Mouse (Mus musculus) cerebellum, adult 11-12 months (tissue): ENCODE data around the gene Cdc42bpa.

Experiments
- DNase-seq: peaks from one replicate; pipeline ENCODE4 v3.0.0; 2022

The Cdc42bpa gene

DNA sequence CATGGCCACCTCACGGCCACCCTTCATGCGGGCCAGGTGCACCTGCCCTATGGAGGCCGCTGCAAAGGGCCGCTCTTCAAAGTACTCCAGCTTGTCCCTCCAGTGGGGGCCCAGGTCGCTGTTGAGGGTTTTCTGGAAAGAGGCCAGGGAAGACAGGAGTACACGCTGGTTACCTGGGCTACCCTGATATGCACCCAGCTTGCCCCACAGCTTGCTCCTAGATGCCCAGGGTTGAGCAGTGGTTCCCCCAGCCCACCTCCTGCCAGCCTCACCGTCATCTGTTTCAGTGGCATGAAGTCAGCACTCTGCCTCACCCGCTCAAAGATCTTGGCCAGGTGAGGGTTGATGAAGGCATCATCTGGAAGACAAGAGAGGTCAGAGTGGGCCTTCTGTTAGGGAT, 209.8 kb downstream of the Cdc42bpa start:
- DNase-seq, result no peak

GRCm38 (mm10) chr1:180171883-180172282, 211.6 kb downstream of the Cdc42bpa start:
- DNase-seq, result no peak

- DNase-seq, result no peak
Measured at GRCm38 (mm10) chr1:180172600-180172999, 212.3 kb downstream of the Cdc42bpa start.

DNA sequence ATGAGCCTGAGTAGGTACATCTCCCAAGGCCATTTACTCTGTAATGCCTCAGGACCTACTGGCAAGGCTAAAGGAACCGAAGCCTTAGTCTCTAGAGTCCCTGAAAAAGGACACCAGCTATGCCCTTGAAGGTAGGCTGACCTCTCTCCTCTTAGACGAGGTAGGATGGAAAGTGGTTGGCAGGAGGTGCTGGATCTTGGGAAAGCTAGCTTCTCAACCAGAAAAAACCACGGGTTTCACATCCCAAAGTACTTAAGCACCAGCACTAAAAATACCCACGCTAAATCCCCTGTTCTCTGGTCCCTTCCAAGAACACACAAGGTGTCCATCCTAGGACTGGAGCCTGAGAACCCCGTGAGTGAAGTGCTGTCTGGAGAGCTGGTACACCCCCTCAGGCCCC, 212.7 kb downstream of the Cdc42bpa start:
- DNase-seq, result no peak

GRCm38 (mm10) chr1:180174718-180175117, 214.4 kb downstream of the Cdc42bpa start:
- DNase-seq, result no peak

GRCm38 (mm10) chr1:180175167-180175566, 214.9 kb downstream of the Cdc42bpa start:
- no peak for DNase-seq

- no peak for DNase-seq
Measured at GRCm38 (mm10) chr1:180175635-180176034, 215.4 kb downstream of the Cdc42bpa start.

- DNase-seq, result no peak
Measured at GRCm38 (mm10) chr1:180176784-180177183, 216.5 kb downstream of the Cdc42bpa start.

- DNase-seq, result no peak
Measured at GRCm38 (mm10) chr1:180178340-180178739, 218.1 kb downstream of the Cdc42bpa start.

DNA sequence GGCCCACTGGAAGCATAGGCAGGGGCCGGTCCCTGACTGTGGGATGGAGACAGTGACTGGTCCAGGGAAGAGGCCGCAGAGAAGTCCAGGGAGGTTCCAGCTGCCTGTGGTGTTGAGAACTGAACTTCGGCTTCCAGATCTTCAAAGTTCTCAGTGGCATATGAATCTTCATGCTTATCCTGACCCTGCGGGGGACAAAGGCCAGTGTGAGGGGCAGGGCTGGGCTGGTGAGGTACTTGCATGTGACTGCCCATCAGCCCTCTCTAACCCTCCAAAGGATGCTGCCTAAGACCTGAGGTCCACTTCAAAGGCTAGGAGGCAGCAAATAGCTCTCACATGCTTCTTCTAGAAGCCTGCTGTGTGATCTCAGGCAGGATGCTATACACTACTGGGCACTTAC, 218.8 kb downstream of the Cdc42bpa start:
- DNase-seq, result no peak

GRCm38 (mm10) chr1:180179840-180180239, 219.6 kb downstream of the Cdc42bpa start:
- DNase-seq, result no peak

DNA sequence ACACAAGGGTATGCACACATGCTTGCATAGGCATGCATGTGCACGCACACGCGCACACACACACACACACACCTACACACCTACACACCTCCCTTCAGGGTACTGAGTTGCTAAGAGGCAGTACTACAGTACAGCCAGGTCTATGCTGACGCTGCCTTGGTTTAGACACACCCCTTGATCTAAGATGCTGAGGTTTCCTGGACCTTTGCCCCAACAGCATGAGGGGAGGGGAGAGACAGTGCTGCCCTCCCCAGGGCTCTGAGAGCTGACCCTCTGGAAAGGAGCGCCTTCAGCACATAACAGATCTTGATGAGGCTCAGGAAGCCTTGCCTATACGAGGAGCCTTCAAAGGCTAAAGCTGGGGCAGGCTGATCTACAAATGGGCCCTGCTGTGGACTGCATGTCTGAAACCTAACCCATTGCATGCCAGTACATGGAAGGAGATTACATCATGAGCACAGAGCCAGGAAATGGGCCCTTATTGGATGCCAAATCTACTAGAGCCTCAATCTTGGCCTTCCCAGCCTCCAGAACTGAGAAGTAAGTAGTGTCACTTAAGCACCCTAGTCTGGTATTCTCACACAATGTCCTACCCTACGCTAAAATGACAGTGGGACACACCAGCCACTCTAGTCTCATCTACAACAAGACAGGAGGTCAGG, 221.2 kb downstream of the Cdc42bpa start:
- no peak for DNase-seq

DNA sequence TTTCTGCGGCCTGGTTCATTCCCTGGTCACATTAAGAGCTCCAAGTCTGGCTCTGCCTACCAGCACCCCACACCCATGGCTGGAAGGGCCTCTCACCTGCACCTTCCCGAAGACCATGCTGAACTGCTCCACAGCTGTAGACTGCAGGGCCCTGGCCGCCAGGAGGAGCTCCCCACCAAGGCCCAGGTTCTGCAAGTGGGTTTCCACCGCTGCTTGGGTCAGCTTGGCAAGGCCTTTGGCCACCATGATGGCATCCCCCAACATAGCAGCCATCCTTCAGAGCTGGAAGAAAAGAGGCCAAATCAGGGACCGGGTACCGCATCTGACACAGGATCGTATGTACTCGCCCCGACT, 221.7 kb downstream of the Cdc42bpa start:
- DNase-seq, result no peak

GRCm38 (mm10) chr1:180182731-180183130, 222.5 kb downstream of the Cdc42bpa start:
- DNase-seq, result no peak

DNA sequence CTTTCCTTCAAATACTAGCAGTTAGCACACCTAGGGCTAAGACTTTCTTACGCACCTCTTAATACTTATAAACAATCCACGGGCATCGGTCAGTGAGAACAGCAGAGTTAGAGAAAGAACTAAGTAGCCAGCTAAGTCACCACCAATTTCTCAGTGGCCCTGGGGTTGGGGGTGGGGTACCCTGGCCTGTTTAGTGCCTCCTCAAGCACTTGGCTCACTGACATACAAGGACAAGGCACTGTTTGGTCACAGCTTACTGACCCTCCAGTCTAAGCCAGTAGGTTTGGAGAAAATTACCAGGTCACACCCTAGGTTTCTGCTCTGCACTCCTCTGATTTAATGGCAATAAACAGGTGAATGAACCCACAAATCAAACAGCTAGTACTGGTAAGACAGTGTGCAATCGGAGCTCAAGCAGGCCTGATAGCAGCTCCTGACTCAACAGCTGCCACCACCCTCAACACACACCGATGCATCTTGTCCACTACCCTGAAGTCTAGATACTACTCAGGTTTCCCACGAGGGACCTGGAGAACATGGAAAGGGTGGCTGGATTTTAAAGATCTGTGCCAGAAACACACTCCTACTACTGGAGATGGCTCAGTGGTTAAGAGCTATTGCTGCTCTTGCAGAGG, 223.4 kb downstream of the Cdc42bpa start:
- no peak for DNase-seq

GRCm38 (mm10) chr1:180184768-180185167, 224.5 kb downstream of the Cdc42bpa start:
- no peak for DNase-seq

- DNase-seq, result no peak
Measured at GRCm38 (mm10) chr1:180185877-180186276, 225.6 kb downstream of the Cdc42bpa start.

DNA sequence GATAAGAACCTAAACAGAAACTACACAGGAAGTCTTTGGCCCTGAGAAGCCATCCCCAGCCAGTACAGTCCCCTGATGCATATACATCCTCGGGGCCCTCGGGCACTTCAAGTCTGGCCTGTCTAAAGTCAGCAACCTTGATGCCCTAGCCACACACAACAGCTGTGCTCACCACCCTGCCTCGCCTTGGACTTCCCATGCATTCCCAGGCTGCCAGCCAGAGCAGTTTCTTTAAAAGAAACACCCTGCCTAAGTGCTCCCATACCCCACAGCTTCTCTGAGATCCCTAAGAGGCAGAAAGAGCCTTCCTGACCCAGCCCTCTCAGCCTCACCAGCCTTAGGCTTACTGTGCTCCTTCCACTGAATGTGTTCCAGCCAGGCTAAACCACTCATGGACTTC, 226.1 kb downstream of the Cdc42bpa start:
- no peak for DNase-seq

GRCm38 (mm10) chr1:180188951-180189350, 228.7 kb downstream of the Cdc42bpa start:
- DNase-seq, result no peak

DNA sequence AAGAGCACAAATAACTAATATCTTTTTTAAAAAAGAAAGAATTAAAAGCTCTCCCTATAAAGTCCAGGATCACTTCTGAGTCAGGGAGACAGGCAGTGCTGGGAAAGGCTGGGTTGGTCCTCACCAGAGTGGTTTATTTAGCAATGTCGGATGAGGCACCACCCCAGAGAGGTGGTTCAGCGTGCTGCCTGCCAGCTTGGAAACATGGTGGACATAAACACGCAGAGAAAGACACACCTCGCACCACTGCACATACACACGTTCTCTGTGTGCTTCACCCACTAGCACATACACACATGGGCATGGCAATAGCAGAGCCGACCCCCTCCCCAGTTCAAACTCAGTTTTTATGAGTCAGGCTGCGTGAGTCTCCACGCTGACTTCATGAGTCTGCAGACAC, 230.8 kb downstream of the Cdc42bpa start:
- DNase-seq, result no peak

GRCm38 (mm10) chr1:180191651-180192220, 231.5 kb downstream of the Cdc42bpa start:
- no peak for DNase-seq

- DNase-seq, result no peak
Measured at GRCm38 (mm10) chr1:180192866-180193265, 232.6 kb downstream of the Cdc42bpa start.

DNA sequence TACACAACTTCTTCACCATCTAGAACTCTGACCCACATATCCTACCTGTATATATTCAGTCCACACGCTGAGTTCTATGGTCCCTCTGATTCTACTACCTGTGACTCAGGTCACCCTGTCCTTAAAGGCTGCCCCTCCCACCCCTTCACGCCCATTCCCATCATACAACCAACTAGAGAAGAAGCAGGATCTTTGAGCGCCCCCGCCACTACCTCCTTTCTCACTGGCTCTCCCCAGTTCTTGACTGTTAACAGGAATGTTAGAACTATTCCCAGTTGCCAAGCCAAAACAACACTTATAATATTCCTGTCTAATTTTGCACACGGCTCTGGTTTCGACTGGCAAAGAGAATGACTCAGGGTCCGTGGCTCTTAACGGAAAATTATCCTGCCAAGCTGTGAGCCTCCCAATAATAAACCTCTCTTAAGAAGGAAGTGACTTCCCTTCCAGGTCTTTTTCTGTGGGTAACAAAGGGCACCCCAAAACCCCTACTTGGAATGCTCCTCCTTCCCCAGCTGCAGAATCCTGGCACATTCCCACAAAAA, 233.2 kb downstream of the Cdc42bpa start:
- no peak for DNase-seq

DNA sequence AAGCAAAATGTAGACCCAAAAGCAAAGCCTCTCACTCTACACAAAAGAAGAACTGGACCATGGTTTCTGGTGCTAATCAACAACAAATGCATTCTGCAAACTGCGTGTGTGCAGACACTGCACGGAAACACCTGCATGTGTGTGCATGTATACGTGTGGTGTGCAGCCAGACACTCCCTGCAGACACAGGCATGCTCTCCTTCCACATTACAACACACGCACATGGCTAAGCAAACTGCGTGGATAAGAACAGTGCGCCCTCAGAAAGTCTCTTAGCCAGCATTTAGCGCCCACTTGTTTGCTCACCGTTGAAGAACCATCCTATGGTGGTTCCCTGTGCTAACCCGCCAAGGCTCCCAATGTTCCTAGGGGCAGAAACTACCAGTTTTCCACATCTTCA, 233.8 kb downstream of the Cdc42bpa start:
- no peak for DNase-seq
